Mouse (Mus musculus) CH12.LX (cell line): ENCODE data around the gene Pigt.

Experiments used
- CHD1 ChIP-seq: IDR thresholded peaks from 2 replicates; pipeline ENCODE4 v1.6.1; 2012; ENCODE audit warnings: low read depth, low read length, improper control_type of control experiment, inconsistent platforms
- CTCF ChIP-seq, 2 experiments: IDR thresholded peaks in 1 of 2; conservative IDR thresholded peaks in 1 of 2; 2 replicates each; pipeline ENCODE4 v1.5.1; 2011 to 2012; ENCODE audit warnings: low read depth in 2 of 2, low read length in 2 of 2, improper control_type of control experiment in 1 of 2, inconsistent platforms in 1 of 2, mild to moderate bottlenecking in 1 of 2, moderate library complexity in 1 of 2
- EP300 ChIP-seq: IDR thresholded peaks from 2 replicates; pipeline ENCODE4 v1.6.1; 2011; ENCODE audit warnings: low read length, improper control_type of control experiment
- GABPA ChIP-seq: IDR thresholded peaks from 2 replicates; pipeline ENCODE4 v1.6.1; 2012; ENCODE audit warnings: low read depth, low read length, improper control_type of control experiment, inconsistent platforms; ENCODE audit not compliant: insufficient replicate concordance
- KAT2A ChIP-seq: IDR thresholded peaks from 2 replicates; pipeline ENCODE4 v1.6.1; 2012; ENCODE audit warnings: low read length, improper control_type of control experiment, inconsistent platforms; ENCODE audit not compliant: insufficient replicate concordance
- NRF1 ChIP-seq: IDR thresholded peaks from 2 replicates; pipeline ENCODE4 v1.6.1; 2014; ENCODE audit warnings: low read depth, mild to moderate bottlenecking, inconsistent platforms, low read length, improper control_type of control experiment, moderate library complexity
- POLR2A ChIP-seq: IDR thresholded peaks from 2 replicates; pipeline ENCODE4 v1.6.1; 2011; ENCODE audit warnings: low read depth, mild to moderate bottlenecking, improper control_type of control experiment, low read length
- TBP ChIP-seq: conservative IDR thresholded peaks from 2 replicates; pipeline ENCODE4 v1.6.1; 2011; ENCODE audit warnings: low read depth, low read length, improper control_type of control experiment
- USF2 ChIP-seq: conservative IDR thresholded peaks from 2 replicates; pipeline ENCODE4 v1.6.1; 2011; ENCODE audit warnings: low read depth, low read length, improper control_type of control experiment
- ZC3H11A ChIP-seq: IDR thresholded peaks from 2 replicates; pipeline ENCODE4 v1.6.1; 2012; ENCODE audit warnings: low read depth, mild to moderate bottlenecking, inconsistent platforms, low read length, improper control_type of control experiment
- ZMIZ1 ChIP-seq: IDR thresholded peaks from 2 replicates; pipeline ENCODE4 v1.6.1; 2012; ENCODE audit warnings: low read depth, mild to moderate bottlenecking, inconsistent platforms, low read length, improper control_type of control experiment

- no peak for TF ChIP-seq NRF1
- no peak for TF ChIP-seq ZC3H11A
- no peak for TF ChIP-seq POLR2A
- no peak for TF ChIP-seq GABPA
- no peak for TF ChIP-seq TBP
- TF ChIP-seq CTCF (conservative IDR thresholded peaks at IDR 0.05 in 1 of 2, IDR thresholded peaks at IDR 0.05 in 1 of 2; ENCODE audit: low read depth in 2 of 2, low read length in 2 of 2): no peak
- TF ChIP-seq ZMIZ1: no peak
- TF ChIP-seq USF2: no peak
- TF ChIP-seq EP300: no peak
- no peak for TF ChIP-seq KAT2A
- no peak for TF ChIP-seq CHD1
Measured at GRCm38 (mm10) chr2:164473624-164474023, 23.7 kb upstream of the Pigt start, which contains the start of gene Trp53tg5.
